Mouse (Mus musculus) liver, embryonic 14.5 days (tissue): ENCODE results near the gene Fhl2. TPM values are rescaled to one million over a fixed set of nuclear protein-coding genes. Genes with fewer than 3 reads are reported as not detected.

ENCODE experiments used
- ATAC-seq: fragments of 200-750 bp; cut with Nextera tagmentation; 2 replicates; pipeline ENCODE4 v1.8.0; 2017; ENCODE audit warnings: moderate number of reproducible peaks, mild to moderate bottlenecking, moderate library complexity; ENCODE audit not compliant: insufficient read depth
- DNase-seq, 3 experiments: peaks; one replicate each; pipeline ENCODE4 v3.0.0-alpha.2; 2012 to 2013; ENCODE audit warnings: low read depth in 3 of 3, low spot score in 3 of 3
- H3K27ac ChIP-seq: fragments of 300-500 bp; sonication (generic); 2 replicates; pipeline ENCODE4 v1.5.1; 2014; ENCODE audit warnings: moderate library complexity, mild to moderate bottlenecking, control low read depth, inconsistent platforms
- H3K27me3 ChIP-seq: fragments of 300-500 bp; sonication (generic); 2 replicates; pipeline ENCODE4 v1.6.1; 2014; ENCODE audit warnings: mild to moderate bottlenecking, low read length, moderate library complexity; ENCODE audit not compliant: control insufficient read depth, insufficient read depth
- H3K36me3 ChIP-seq: fragments of 300-500 bp; sonication (generic); replicated peaks from 2 replicates; pipeline ENCODE4 v1.6.1; 2014; ENCODE audit warnings: low read depth; ENCODE audit not compliant: control insufficient read depth, insufficient read depth
- H3K4me1 ChIP-seq, 2 experiments: fragments of 200-500 bp in 1 of 2; fragments of 300-500 bp in 1 of 2; sonication (generic) in 1 of 2; replicated peaks; 2 replicates each; pipeline ENCODE4 v1.6.1; 2012 to 2014; ENCODE audit warnings: antibody characterized with exemption in 1 of 2, inconsistent platforms in 1 of 2, low read length in 1 of 2; ENCODE audit not compliant: control insufficient read depth in 2 of 2, insufficient read depth in 2 of 2
- H3K4me2 ChIP-seq: fragments of 300-500 bp; sonication (generic); 2 replicates; pipeline ENCODE4 v1.6.1; 2014; ENCODE audit warnings: low read depth, mild to moderate bottlenecking, control low read depth, moderate library complexity
- H3K4me3 ChIP-seq, 2 experiments: fragments of 200-500 bp in 1 of 2; fragments of 300-500 bp in 1 of 2; sonication (generic) in 1 of 2; 2 replicates each; pipeline ENCODE4 v1.5.1; 2012 to 2014; ENCODE audit warnings: low read depth in 2 of 2, low read length in 2 of 2, mild to moderate bottlenecking in 2 of 2, control low read depth in 1 of 2, inconsistent platforms in 1 of 2, moderate library complexity in 1 of 2; ENCODE audit not compliant: insufficient read depth in 1 of 2
- H3K9ac ChIP-seq: fragments of 300-500 bp; sonication (generic); replicated peaks from 2 replicates; pipeline ENCODE4 v1.6.1; 2014; ENCODE audit warnings: mild to moderate bottlenecking, control low read depth, moderate library complexity
- H3K9me3 ChIP-seq: fragments of 300-500 bp; sonication (generic); 2 replicates; pipeline ENCODE4 v1.6.1; 2016; ENCODE audit warnings: low read length, mixed read lengths; ENCODE audit not compliant: control insufficient read depth
- CTCF ChIP-seq: IDR thresholded peaks from 2 replicates; pipeline ENCODE4 v1.5.1; 2016; ENCODE audit warnings: antibody characterized with exemption, low read depth, control low read depth
- EP300 ChIP-seq: IDR thresholded peaks from 2 replicates; pipeline ENCODE4 v1.6.1; 2016; ENCODE audit warnings: antibody characterized with exemption, low read depth
- WGBS: fragments of 180-500 bp; shearing (Covaris S2); extraction: QIAGEN DNeasy Blood & Tissue Kit; methylation state at CpG from one replicate; pipeline ENCODE4 v1.1.7; 2014; ENCODE audit not compliant: insufficient replicate concordance; 5-methylcytosine and 5-hydroxymethylcytosine counted together
- polyA plus RNA-seq, 2 experiments: library from polyadenylated mRNA; depleted of rRNA in 1 of 2; stranded (reverse) in 1 of 2; unstranded in 1 of 2; fragments of >200 nt; fragmentation: Nextera tagmentation in 1 of 2; extraction: Ambion mirVana in 1 of 2; gene quantifications; 2 replicates each; pipeline versions ENCODE4 v1.2.1 to v1.2.3; 2012 to 2014

The Fhl2 gene
- polyA plus RNA-seq, 2 experiments: 2.3 to 2.9 TPM

DNA sequence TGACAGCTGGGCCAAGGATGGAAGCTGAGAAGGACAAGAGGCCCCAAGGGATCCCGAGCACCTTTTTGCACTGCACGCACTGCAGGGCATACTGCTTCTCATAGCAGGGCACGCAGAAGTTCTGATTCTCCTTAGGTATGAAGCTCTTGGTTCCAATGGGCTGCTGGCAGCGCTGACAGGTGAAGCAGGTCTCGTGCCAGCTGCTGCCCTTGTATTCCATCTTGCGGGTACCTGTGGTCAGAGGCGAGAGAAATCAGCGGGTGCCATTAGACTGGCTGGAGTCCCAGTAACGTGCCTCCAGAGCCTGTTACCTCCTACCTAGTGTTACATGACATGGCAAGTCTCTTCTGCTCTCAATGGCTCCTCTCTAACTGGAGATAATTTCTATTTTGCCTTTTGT, 65.2 kb downstream of the Fhl2 start:
- Histone ChIP-seq H3K9ac (no peak overlapping the region), H3K4me3 (no peak overlapping the region), H3K9me3 (no peaks in the 10 kb centered on the region), H3K27me3 (no peaks in the 10 kb centered on the region), H3K36me3 (no peaks in the 10 kb centered on the region), H3K27ac (no peak overlapping the region), H3K4me1 (no peaks in the 10 kb centered on the region), H3K4me2 (no peak overlapping the region)
- no peak for TF ChIP-seq CTCF
- no peak for TF ChIP-seq EP300
- no peak for ATAC-seq
- DNase-seq: no peak
- 73% methylated on average over 9 of the region's 9 CpGs for WGBS

DNA sequence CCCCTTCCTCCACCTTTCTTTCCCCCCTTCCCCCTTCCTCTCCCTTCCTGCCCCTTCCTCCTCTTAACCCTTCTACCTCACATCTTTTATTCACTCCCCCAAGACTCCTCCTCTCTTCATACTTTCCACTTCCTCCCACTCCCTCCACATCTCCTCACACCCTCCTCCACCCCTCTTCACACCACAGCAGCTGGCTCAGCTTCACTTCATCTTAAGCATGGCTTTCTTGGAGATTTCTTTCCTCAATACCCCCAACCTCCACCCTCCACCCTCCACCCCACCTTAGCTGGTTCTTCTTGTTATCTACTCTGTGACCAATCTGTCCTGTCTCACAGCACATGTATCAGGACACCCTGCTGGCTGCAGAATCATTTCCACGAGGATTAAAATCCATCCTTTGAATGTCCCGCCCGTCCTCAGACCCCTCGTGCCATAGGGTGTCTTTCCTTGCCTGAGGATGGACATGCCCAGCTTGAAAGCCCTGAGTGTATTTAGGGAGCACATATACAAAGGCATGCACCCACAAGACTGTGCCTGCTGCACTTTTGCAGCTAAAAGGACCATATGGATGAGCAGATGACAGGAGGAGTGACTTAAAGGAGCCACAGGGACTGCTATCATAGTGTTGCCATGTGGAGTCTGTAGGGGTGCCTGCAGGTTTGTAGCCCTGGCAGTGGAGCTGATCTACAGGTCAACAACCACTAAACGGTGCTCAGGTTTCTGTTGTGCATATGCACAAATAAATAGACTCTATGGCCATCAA, 66.4 kb downstream of the Fhl2 start:
- H3K9ac ChIP-seq: no peak overlapping the region
- WGBS: 54% methylated on average over 5 of the region's 5 CpGs
- H3K36me3 ChIP-seq: no peaks in the 10 kb centered on the region
- TF ChIP-seq CTCF (no peak), EP300 (no peak)
- H3K4me3 ChIP-seq: no peak overlapping the region
- no peak overlapping the region for H3K4me2 ChIP-seq
- H3K27ac ChIP-seq: no peak overlapping the region
- H3K9me3 ChIP-seq: no peaks in the 10 kb centered on the region
- no peaks in the 10 kb centered on the region for H3K27me3 ChIP-seq
- ATAC-seq (no peak), DNase-seq (no peak)
- H3K4me1 ChIP-seq: no peaks in the 10 kb centered on the region

GRCm38 (mm10) chr1:43127820-43128610, 68.8 kb downstream of the Fhl2 start:
- DNase-seq (no peak), ATAC-seq (no peak)
- Histone ChIP-seq H3K36me3 (no peaks in the 10 kb centered on the region), H3K4me1 (no peaks in the 10 kb centered on the region), H3K4me3 (no peak overlapping the region), H3K4me2 (no peak overlapping the region), H3K9me3 (no peaks in the 10 kb centered on the region), H3K9ac (no peak overlapping the region), H3K27ac (no peak overlapping the region), H3K27me3 (no peaks in the 10 kb centered on the region)
- 54% methylated on average over 8 of the region's 8 CpGs for WGBS
- TF ChIP-seq CTCF: no peak
- no peak for TF ChIP-seq EP300

GRCm38 (mm10) chr1:43127196-43127595, 69.6 kb downstream of the Fhl2 start:
- no peak overlapping the region for H3K4me3 ChIP-seq
- H3K9me3 ChIP-seq: no peaks in the 10 kb centered on the region
- no peak for TF ChIP-seq EP300
- no peak for TF ChIP-seq CTCF
- ATAC-seq: no peak
- no peak for DNase-seq
- H3K27me3 ChIP-seq: no peaks in the 10 kb centered on the region
- no peaks in the 10 kb centered on the region for H3K4me1 ChIP-seq
- no peak overlapping the region for H3K4me2 ChIP-seq
- no peak overlapping the region for H3K9ac ChIP-seq
- H3K27ac ChIP-seq: no peak overlapping the region
- H3K36me3 ChIP-seq: no peaks in the 10 kb centered on the region

DNA sequence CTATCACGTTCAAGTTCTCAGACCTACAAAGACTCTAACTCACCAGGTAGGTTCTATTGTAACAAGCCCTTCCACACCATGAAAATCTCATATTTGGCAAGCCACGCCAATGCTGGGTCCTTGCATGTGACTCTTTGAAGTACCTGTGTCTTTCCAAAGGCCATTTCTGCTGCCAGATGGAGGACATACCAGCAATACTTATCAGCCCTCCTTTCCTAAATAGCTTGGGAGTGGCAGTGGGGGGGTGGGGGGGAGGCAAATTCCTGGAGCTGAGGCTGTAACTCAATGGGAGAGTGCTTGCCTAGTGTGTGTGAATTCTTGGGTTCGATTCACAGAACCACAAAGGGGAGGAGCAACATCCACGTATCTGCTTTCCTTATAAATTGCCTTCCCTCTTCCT, 72.1 kb downstream of the Fhl2 start:
- DNase-seq: no peak
- TF ChIP-seq CTCF (no peak), EP300 (no peak)
- no peak overlapping the region for H3K4me2 ChIP-seq
- no peak for ATAC-seq
- no peaks in the 10 kb centered on the region for H3K27me3 ChIP-seq
- no peak overlapping the region for H3K9ac ChIP-seq
- WGBS: 61% methylated on average over 4 of the region's 4 CpGs
- no peak overlapping the region for H3K4me3 ChIP-seq
- no peaks in the 10 kb centered on the region for H3K36me3 ChIP-seq
- no peaks in the 10 kb centered on the region; a peak in 1 of 4 replicates for H3K4me1 ChIP-seq
- H3K27ac ChIP-seq: no peak overlapping the region
- H3K9me3 ChIP-seq: no peaks in the 10 kb centered on the region
